Mouse (Mus musculus) monocyte, adult 5-6 weeks (primary cell): ENCODE measurements around the gene 2310011J03Rik. TPM values are rescaled to one million over a fixed set of nuclear protein-coding genes. Genes with fewer than 3 reads are reported as not detected.
A peak's percentile ranks its signal among the peaks of the same experiment; 100 is the strongest.

Experiments
- ATAC-seq: fragments of 153-309, 156-312 bp; replicated peaks from 2 replicates; pipeline ENCODE4 v1.8.0; 2017; ENCODE audit warnings: mild to moderate bottlenecking; ENCODE audit not compliant: low TSS enrichment, insufficient number of reproducible peaks, severe bottlenecking, poor library complexity, low FRiP score
- total RNA-seq: library from RNA; stranded (forward); fragments of 200-1000, 200-491, 200-594 nt; gene quantifications from 3 replicates; pipeline ENCODE4 v1.2.3, GENCODE M21; 2017

2310011J03Rik gene
- total RNA-seq, 1 experiment from 2014 or later, result 27.6 TPM

- ATAC-seq, result no peak
Measured at GRCm38 (mm10) chr10:80298571-80299281, 21.6 kb downstream of the 2310011J03Rik start.

GRCm38 (mm10) chr10:80297526-80298133 lies 22.7 kb downstream of the 2310011J03Rik start:
- ATAC-seq, result no peak

GRCm38 (mm10) chr10:80296824-80297223 lies 23.5 kb downstream of the 2310011J03Rik start:
- ATAC-seq, result no peak

- peak; percentile 29; the same call in 1 of the 2 replicates for ATAC-seq
Measured at GRCm38 (mm10) chr10:80295618-80296425, 24.5 kb downstream of the 2310011J03Rik start, which contains the start of gene Apc2. Apc2 (plus strand) TSS chr10:80295977.

GRCm38 (mm10) chr10:80294788-80295303 lies 25.5 kb downstream of the 2310011J03Rik start:
- ATAC-seq, result no peak

GRCm38 (mm10) chr10:80294311-80294710 lies 26.0 kb downstream of the 2310011J03Rik start:
- no peak for ATAC-seq

GRCm38 (mm10) chr10:80293325-80293724 lies 27.0 kb downstream of the 2310011J03Rik start:
- no peak for ATAC-seq

GRCm38 (mm10) chr10:80292251-80293146 lies 27.8 kb downstream of the 2310011J03Rik start, which contains the start of gene Rps15:
Rps15 (plus strand) TSS chr10:80292453.
- ATAC-seq, result peak; percentile 91

- no peak for ATAC-seq
Measured at GRCm38 (mm10) chr10:80288657-80289056, 31.7 kb downstream of the 2310011J03Rik start.

GRCm38 (mm10) chr10:80288097-80288496 lies 32.2 kb downstream of the 2310011J03Rik start:
- ATAC-seq, result no peak

GRCm38 (mm10) chr10:80285222-80286070 lies 34.9 kb downstream of the 2310011J03Rik start:
- ATAC-seq, result no peak

GRCm38 (mm10) chr10:80282481-80283441 lies 37.6 kb downstream of the 2310011J03Rik start:
- no peak for ATAC-seq

- ATAC-seq, result no peak
Measured at GRCm38 (mm10) chr10:80281921-80282371, 38.4 kb downstream of the 2310011J03Rik start.

- ATAC-seq, result no peak
Measured at GRCm38 (mm10) chr10:80281304-80281703, 39.0 kb downstream of the 2310011J03Rik start.

GRCm38 (mm10) chr10:80279273-80279672 lies 41.1 kb downstream of the 2310011J03Rik start:
- ATAC-seq, result no peak

- no peak for ATAC-seq
Measured at GRCm38 (mm10) chr10:80278390-80278789, 41.9 kb downstream of the 2310011J03Rik start.
